Mouse (Mus musculus) olfactory bulb, adult 2 months (tissue): ENCODE measurements around the gene Man2a1. TPM values are rescaled to one million over a fixed set of nuclear protein-coding genes. Genes with fewer than 3 reads are reported as not detected.

ENCODE experiments used
- H3K27ac ChIP-seq: fragments of 200-500 bp; 2 replicates; pipeline ENCODE4 v1.5.1; 2012; ENCODE audit warnings: low read depth, low read length; ENCODE audit not compliant: insufficient read depth
- H3K4me1 ChIP-seq: fragments of 200-500 bp; 2 replicates; pipeline ENCODE4 v1.6.1; 2012; ENCODE audit warnings: low read length; ENCODE audit not compliant: control insufficient read depth, insufficient read depth
- H3K4me3 ChIP-seq: fragments of 200-500 bp; 2 replicates; pipeline ENCODE4 v1.5.1; 2012; ENCODE audit warnings: mild to moderate bottlenecking, low read depth, low read length, moderate library complexity; ENCODE audit not compliant: insufficient read depth
- CTCF ChIP-seq: fragments of 200-500 bp; IDR thresholded peaks from 2 replicates; pipeline ENCODE4 v1.5.1; 2012; ENCODE audit warnings: low read depth, mild to moderate bottlenecking, low read length, moderate library complexity; ENCODE audit not compliant: insufficient read depth
- POLR2A ChIP-seq: fragments of 200-500 bp; IDR thresholded peaks from 2 replicates; pipeline ENCODE4 v1.6.1; 2012; ENCODE audit warnings: mild to moderate bottlenecking, low read depth, low read length, moderate library complexity; ENCODE audit not compliant: insufficient read depth
- WGBS: fragments of 180-500 bp; shearing (Covaris S2); methylation state at CpG from one replicate; pipeline ENCODE4 v1.1.7; 2018; 5-methylcytosine and 5-hydroxymethylcytosine counted together
- polyA plus RNA-seq: library from polyadenylated mRNA; stranded (reverse); fragments of >200 nt; gene quantifications from 2 replicates; pipeline ENCODE4 v1.2.4, GENCODE M21; 2012; ENCODE audit warnings: low replicate concordance; ENCODE audit not compliant: missing spikeins, insufficient read depth, insufficient read length

The Man2a1 gene
- polyA plus RNA-seq, 1 experiment = not detected

DNA sequence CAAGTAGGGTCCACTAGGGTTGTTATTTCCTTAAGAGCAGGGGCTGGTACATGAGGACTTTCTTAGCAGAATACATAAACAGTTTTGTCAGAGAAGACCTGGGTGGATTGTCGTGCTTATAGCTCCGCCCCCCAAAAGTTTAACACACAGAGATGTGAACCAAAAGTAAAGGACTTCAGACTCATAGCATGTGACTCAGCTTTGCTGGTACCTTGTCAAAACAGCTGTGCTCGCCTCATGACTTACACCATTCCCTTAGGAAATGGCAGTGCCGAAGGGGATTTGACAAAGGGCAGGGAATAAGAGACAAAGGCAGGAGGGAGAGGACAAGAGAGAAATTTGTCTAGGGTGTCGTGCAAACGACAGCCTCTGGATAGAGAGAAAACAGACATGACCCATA is 166.0 kb downstream of the Man2a1 start:
- no peak for TF ChIP-seq POLR2A
- no peak for TF ChIP-seq CTCF
- H3K4me1 ChIP-seq = no peaks in the 10 kb centered on the region
- WGBS = 84% methylated on average over 6 of the region's 6 CpGs
- no peak overlapping the region for H3K27ac ChIP-seq
- no peak overlapping the region for H3K4me3 ChIP-seq

DNA sequence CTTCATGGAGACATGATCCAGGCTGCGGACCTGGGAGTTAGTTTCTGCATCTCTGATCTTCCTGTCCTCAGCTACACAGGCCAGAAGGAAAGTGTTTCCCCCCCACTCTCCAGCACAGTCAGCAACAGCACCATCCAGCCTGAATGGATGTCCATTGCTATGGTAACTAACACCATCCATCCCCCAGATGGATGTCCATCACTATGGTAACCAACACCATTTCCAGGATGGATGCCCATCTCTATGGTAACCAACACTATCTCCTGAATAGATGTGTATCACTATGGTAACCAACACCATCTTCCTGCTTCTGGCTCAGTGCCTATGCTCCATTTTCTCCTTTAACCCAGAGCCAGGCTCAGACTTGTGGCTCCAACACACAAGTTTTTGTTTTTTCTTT is 169.7 kb downstream of the Man2a1 start:
- Histone ChIP-seq H3K4me3 (no peak overlapping the region), H3K4me1 (no peaks in the 10 kb centered on the region), H3K27ac (no peak overlapping the region)
- WGBS = 85% methylated on average over 1 of the region's 1 CpGs
- TF ChIP-seq POLR2A = no peak
- no peak for TF ChIP-seq CTCF

DNA sequence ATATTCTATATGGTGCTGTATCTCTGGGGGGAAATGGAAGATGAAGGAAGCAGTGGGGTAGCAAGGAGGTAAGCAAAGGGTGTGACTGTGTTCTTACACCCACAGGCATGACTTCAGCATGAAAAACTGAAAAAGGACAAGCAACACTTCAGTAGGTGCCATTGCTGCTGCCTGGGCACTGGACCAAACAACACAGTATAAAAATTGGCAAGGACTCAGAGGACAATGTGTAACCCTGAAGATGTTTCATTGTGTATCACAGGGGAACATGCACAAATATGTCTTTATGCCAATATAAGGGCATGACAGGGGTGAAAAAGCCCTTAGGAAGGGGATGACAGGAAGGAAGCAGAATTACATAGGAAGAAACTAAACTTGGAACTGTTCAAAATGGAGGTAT is 172.1 kb downstream of the Man2a1 start:
- Histone ChIP-seq H3K27ac (no peak overlapping the region), H3K4me3 (no peak overlapping the region), H3K4me1 (no peaks in the 10 kb centered on the region)
- TF ChIP-seq POLR2A = no peak
- no peak for TF ChIP-seq CTCF

DNA sequence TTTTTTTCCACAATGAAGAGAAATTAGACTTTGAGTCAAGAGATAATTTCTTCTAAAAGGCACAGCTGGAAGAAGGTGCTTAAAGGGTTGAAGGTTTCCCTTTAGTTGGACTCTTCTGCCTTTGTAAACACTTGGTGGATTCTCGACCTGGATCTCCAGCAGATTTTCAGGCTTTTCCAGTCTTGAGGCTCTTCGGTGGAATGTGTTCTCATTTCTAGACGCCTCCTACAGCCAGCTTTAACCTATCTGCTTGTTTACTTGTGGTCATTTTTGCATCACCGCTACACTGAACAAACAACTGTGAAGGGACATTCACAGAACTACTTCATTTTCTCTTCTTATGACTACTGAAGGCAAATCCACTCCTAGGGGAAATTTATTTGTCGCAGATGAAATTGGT is 173.7 kb downstream of the Man2a1 start:
- Histone ChIP-seq H3K4me1 (no peaks in the 10 kb centered on the region), H3K27ac (no peak overlapping the region), H3K4me3 (no peak overlapping the region)
- 93% methylated on average over 5 of the region's 5 CpGs for WGBS
- TF ChIP-seq POLR2A (no peak), CTCF (no peak)

DNA sequence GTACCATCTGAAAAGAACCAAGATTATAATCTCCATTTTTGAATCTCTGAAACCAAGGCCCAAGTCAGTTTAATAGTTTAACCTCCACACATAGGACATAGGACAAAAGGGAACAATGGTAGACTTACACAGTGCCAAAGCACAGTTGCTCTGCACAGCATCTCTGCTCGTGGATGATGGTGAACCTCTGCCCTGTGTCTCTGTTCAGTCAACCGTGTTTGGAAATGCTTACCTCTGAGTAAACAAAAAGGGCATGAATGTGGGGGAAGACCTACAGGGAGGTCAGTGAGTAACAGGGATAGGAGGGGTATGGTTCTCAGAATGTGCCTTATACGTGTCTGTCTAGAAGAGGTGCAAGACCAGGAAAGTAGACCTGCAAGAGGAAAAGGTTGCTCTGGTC is 177.8 kb downstream of the Man2a1 start:
- Histone ChIP-seq H3K27ac (no peak overlapping the region), H3K4me3 (no peak overlapping the region), H3K4me1 (no peaks in the 10 kb centered on the region)
- no peak for TF ChIP-seq POLR2A
- TF ChIP-seq CTCF = no peak
- 83% methylated on average over 3 of the region's 3 CpGs for WGBS

DNA sequence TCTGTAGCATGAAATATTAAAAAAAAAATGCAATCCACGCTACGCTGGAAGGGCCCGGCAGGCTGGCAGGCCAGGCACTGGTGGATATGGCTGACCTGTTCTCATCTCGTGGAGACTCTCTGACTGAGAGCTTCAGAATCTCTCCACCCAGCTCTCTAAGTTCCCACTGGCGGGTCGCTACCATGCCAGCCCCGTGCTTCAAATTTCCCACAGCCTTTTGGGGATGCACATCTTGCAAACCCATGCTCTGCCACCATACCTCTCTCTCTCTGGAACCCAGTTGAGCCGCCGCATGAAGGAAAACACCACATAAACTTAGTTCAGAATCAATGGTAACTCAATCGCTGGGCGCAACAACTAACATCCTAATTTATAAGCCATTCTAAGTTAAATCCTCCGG is 178.2 kb downstream of the Man2a1 start:
- TF ChIP-seq POLR2A (no peak), CTCF (no peak)
- Histone ChIP-seq H3K27ac (no peak overlapping the region), H3K4me1 (no peaks in the 10 kb centered on the region), H3K4me3 (no peak overlapping the region)
- WGBS = 95% methylated on average over 12 of the region's 12 CpGs

DNA sequence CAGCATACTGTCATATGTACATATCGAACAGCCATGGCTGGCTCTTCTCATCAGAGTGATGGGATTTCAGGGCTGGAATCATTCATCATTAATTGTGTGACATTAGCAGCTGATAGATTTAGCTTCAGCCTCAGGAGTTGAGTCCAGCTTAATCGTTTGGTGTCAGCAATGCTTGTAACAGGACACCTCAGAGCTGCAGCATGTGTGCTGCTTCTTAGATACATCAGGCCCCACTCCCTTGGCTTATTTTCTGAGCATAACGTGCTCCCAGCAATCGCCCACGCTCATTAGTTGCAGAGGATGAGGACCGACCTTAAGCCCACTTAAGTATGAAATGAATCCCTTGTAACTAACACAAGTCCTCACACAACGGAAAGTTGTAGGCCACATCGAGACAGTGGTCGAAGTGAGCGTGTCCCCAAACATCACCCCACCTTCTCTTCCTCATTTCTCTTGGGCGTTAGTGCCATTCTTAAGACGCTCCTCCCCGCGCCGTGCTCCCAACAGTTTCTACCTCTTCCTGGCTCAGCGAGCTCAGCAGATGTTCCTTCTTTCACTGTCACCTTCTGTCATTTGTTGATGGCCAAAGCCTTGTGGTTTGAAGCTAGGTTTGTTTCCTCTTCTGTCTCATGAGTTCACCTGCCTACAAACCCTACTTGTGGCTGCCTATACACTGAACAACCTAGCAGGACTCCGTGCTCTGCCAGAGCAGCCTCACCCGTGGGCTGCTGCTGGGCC is 180.4 kb downstream of the Man2a1 start:
- no peak for TF ChIP-seq CTCF
- no peak for TF ChIP-seq POLR2A
- Histone ChIP-seq H3K4me1 (no peaks in the 10 kb centered on the region), H3K27ac (no peak overlapping the region), H3K4me3 (no peak overlapping the region)
- WGBS = 91% methylated on average over 18 of the region's 18 CpGs

DNA sequence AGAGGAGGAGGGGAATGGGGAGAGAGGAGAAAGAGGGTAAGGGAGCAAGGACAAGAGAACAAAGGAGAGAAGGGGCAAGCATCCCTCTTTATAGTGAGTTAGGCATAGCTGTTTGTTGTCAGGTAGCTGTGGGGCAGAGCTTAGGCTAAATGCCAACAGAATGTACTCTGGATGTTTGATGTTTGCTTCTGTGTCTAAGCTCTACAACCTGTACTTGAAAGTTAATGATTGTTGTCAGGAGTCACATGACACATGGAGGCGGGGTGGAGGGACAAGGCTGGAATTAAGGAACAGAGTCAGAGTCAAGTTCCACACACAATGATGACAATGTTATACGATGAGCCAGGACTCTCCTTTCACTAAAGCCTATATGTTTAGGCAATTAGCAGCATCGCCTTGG is 181.8 kb downstream of the Man2a1 start:
- 90% methylated on average over 3 of the region's 3 CpGs for WGBS
- Histone ChIP-seq H3K27ac (no peak overlapping the region), H3K4me3 (no peak overlapping the region), H3K4me1 (no peaks in the 10 kb centered on the region)
- no peak for TF ChIP-seq POLR2A
- TF ChIP-seq CTCF = no peak

DNA sequence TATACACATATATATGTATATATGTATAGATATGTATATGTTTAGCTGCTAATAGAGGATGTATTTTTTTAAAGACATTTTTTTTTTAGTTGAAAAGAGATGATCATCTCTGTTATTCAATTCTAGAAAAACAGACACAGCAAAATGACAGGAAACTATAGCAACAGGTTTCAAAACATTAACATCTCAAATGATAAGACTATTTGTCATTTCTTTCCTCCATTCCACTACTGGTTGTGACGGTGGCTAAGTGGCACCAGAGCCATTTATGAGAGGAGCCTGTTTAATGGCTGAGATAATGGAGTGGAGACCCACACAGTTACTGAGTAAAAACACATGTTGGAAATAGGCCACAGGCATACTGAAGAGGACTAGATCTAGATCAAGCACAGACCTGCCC is 185.4 kb downstream of the Man2a1 start:
- Histone ChIP-seq H3K4me3 (no peak overlapping the region), H3K4me1 (no peaks in the 10 kb centered on the region), H3K27ac (no peak overlapping the region)
- no peak for TF ChIP-seq CTCF
- 63% methylated on average over 1 of the region's 1 CpGs for WGBS

DNA sequence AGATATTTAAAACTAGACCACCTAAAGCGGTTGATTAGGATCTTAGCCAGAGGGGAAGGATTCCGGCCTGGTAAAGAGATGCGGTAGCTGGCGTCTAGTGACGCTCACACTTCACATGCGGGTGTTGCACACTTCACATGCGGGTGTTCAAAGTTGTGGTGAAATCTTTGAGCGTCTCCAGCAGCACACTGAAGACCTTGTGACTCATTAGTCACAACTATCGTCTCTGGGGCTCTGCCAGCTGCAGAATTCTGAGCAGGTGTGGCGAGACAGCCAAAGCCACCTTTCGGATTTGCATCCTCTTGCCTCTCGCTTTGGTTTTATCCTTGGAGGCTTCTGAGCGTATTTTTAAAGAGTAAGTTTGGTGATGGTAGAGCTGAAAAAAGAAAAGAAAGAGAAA is 187.8 kb downstream of the Man2a1 start:
- Histone ChIP-seq H3K27ac (no peak overlapping the region), H3K4me3 (no peak overlapping the region), H3K4me1 (peaks cover 5% of the 10 kb centered on the region; the same call in 1 of the 2 replicates)
- WGBS = 88% methylated on average over 13 of the region's 13 CpGs
- TF ChIP-seq POLR2A (no peak), CTCF (no peak)
